Mouse (Mus musculus): ENCODE data around the gene Prcd.

- TF ChIP-seq EP300 (IDR thresholded peaks at IDR 0.05; ENCODE audit: low read depth) = no peak
- no peak for TF ChIP-seq CTCF (IDR thresholded peaks at IDR 0.05; ENCODE audit: low read depth)
These were observed 51.9 kb downstream of the Prcd start for GRCm38 (mm10) chr11:116705204-116705608.
